Mouse (Mus musculus): ENCODE results near the gene Cog3. TPM values are rescaled to one million over a fixed set of nuclear protein-coding genes. Genes with fewer than 3 reads are reported as not detected.

The Cog3 gene
- polyA plus RNA-seq, 2 experiments: 6.9 to 7.8 TPM

GRCm38 (mm10) chr14:75732631-75733030 lies 21.7 kb downstream of the Cog3 start:
- no peak for TF ChIP-seq EP300 (IDR thresholded peaks at IDR 0.05; ENCODE audit: low read depth)
- TF ChIP-seq CTCF (IDR thresholded peaks at IDR 0.05; ENCODE audit: low read depth): no peak
- Histone ChIP-seq H3K4me2 (ENCODE audit: low read depth) (no peak overlapping the region), H3K27me3 (ENCODE audit: control insufficient read depth, insufficient read depth, low read length) (no peaks in the 10 kb centered on the region), H3K4me1 (replicated peaks; ENCODE audit: control insufficient read depth in 2 of 2, insufficient read depth in 2 of 2, low read length in 1 of 2) (no peaks in the 10 kb centered on the region; a peak in 1 of 4 replicates), H3K9ac (replicated peaks) (no peak overlapping the region), H3K36me3 (replicated peaks; ENCODE audit: control insufficient read depth, insufficient read depth, low read depth) (peaks cover 59% of the 10 kb centered on the region), H3K9me3 (ENCODE audit: control insufficient read depth, low read length) (no peaks in the 10 kb centered on the region), H3K4me3 (ENCODE audit: insufficient read depth in 1 of 2, low read depth in 2 of 2, low read length in 2 of 2) (no peak overlapping the region), H3K27ac (no peak overlapping the region)
- ATAC-seq (ENCODE audit: insufficient read depth) (no peak), DNase-seq (ENCODE audit: low read depth in 3 of 3, low spot score in 3 of 3) (no peak)
- WGBS (ENCODE audit: insufficient replicate concordance): 87% methylated on average over 7 of the region's 7 CpGs

GRCm38 (mm10) chr14:75731361-75731760 lies 23.0 kb downstream of the Cog3 start:
- no peaks in the 10 kb centered on the region for H3K27me3 ChIP-seq (ENCODE audit: control insufficient read depth, insufficient read depth, low read length)
- WGBS (ENCODE audit: insufficient replicate concordance): 54% methylated on average over 2 of the region's 2 CpGs
- H3K27ac ChIP-seq: no peak overlapping the region
- H3K4me2 ChIP-seq (ENCODE audit: low read depth): no peak overlapping the region
- no peak for ATAC-seq (ENCODE audit: insufficient read depth)
- H3K9me3 ChIP-seq (ENCODE audit: control insufficient read depth, low read length): no peaks in the 10 kb centered on the region
- peaks cover 49% of the 10 kb centered on the region for H3K36me3 ChIP-seq (replicated peaks; ENCODE audit: control insufficient read depth, insufficient read depth, low read depth)
- no peak for DNase-seq (ENCODE audit: low read depth in 3 of 3, low spot score in 3 of 3)
- H3K4me1 ChIP-seq (replicated peaks; ENCODE audit: control insufficient read depth in 2 of 2, insufficient read depth in 2 of 2, low read length in 1 of 2): no peaks in the 10 kb centered on the region; a peak in 1 of 4 replicates
- no peak overlapping the region for H3K4me3 ChIP-seq (ENCODE audit: insufficient read depth in 1 of 2, low read depth in 2 of 2, low read length in 2 of 2)
- no peak overlapping the region for H3K9ac ChIP-seq (replicated peaks)
- TF ChIP-seq EP300 (IDR thresholded peaks at IDR 0.05; ENCODE audit: low read depth) (no peak), CTCF (IDR thresholded peaks at IDR 0.05; ENCODE audit: low read depth) (no peak)

- Histone ChIP-seq H3K4me3 (ENCODE audit: insufficient read depth in 1 of 2, low read depth in 2 of 2, low read length in 2 of 2) (no peak overlapping the region), H3K4me1 (replicated peaks; ENCODE audit: control insufficient read depth in 2 of 2, insufficient read depth in 2 of 2, low read length in 1 of 2) (no peaks in the 10 kb centered on the region; a peak in 1 of 4 replicates), H3K27ac (no peak overlapping the region), H3K27me3 (ENCODE audit: control insufficient read depth, insufficient read depth, low read length) (no peaks in the 10 kb centered on the region), H3K36me3 (replicated peaks; ENCODE audit: control insufficient read depth, insufficient read depth, low read depth) (peaks cover 46% of the 10 kb centered on the region), H3K4me2 (ENCODE audit: low read depth) (no peak overlapping the region), H3K9me3 (ENCODE audit: control insufficient read depth, low read length) (no peaks in the 10 kb centered on the region), H3K9ac (replicated peaks) (no peak overlapping the region)
- DNase-seq (ENCODE audit: low read depth in 3 of 3, low spot score in 3 of 3): no peak
- TF ChIP-seq CTCF (IDR thresholded peaks at IDR 0.05; ENCODE audit: low read depth) (no peak), EP300 (IDR thresholded peaks at IDR 0.05; ENCODE audit: low read depth) (no peak)
- ATAC-seq (ENCODE audit: insufficient read depth): no peak
- WGBS (ENCODE audit: insufficient replicate concordance): 88% methylated on average over 5 of the region's 5 CpGs
Measured at GRCm38 (mm10) chr14:75728111-75728510, 26.2 kb downstream of the Cog3 start.

- Histone ChIP-seq H3K9me3 (ENCODE audit: control insufficient read depth, low read length) (no peaks in the 10 kb centered on the region), H3K4me1 (replicated peaks; ENCODE audit: control insufficient read depth in 2 of 2, insufficient read depth in 2 of 2, low read length in 1 of 2) (no peaks in the 10 kb centered on the region; a peak in 1 of 4 replicates), H3K4me2 (ENCODE audit: low read depth) (no peak overlapping the region), H3K4me3 (ENCODE audit: insufficient read depth in 1 of 2, low read depth in 2 of 2, low read length in 2 of 2) (no peak overlapping the region), H3K36me3 (replicated peaks; ENCODE audit: control insufficient read depth, insufficient read depth, low read depth) (peaks cover 39% of the 10 kb centered on the region), H3K9ac (replicated peaks) (no peak overlapping the region), H3K27me3 (ENCODE audit: control insufficient read depth, insufficient read depth, low read length) (no peaks in the 10 kb centered on the region), H3K27ac (no peak overlapping the region)
- 63% methylated on average over 4 of the region's 4 CpGs for WGBS (ENCODE audit: insufficient replicate concordance)
- no peak for TF ChIP-seq EP300 (IDR thresholded peaks at IDR 0.05; ENCODE audit: low read depth)
- TF ChIP-seq CTCF (IDR thresholded peaks at IDR 0.05; ENCODE audit: low read depth): peak; percentile 49
- no peak for ATAC-seq (ENCODE audit: insufficient read depth)
- no peak for DNase-seq (ENCODE audit: low read depth in 3 of 3, low spot score in 3 of 3)
Measured at GRCm38 (mm10) chr14:75727046-75727445, 27.3 kb downstream of the Cog3 start.

GRCm38 (mm10) chr14:75722816-75723215 lies 31.5 kb downstream of the Cog3 start:
- Histone ChIP-seq H3K4me3 (ENCODE audit: insufficient read depth in 1 of 2, low read depth in 2 of 2, low read length in 2 of 2) (no peak overlapping the region), H3K9me3 (ENCODE audit: control insufficient read depth, low read length) (no peaks in the 10 kb centered on the region), H3K4me1 (replicated peaks; ENCODE audit: control insufficient read depth in 2 of 2, insufficient read depth in 2 of 2, low read length in 1 of 2) (no peaks in the 10 kb centered on the region), H3K27ac (no peak overlapping the region), H3K9ac (replicated peaks) (no peak overlapping the region), H3K36me3 (replicated peaks; ENCODE audit: control insufficient read depth, insufficient read depth, low read depth) (peaks cover 35% of the 10 kb centered on the region), H3K4me2 (ENCODE audit: low read depth) (no peak overlapping the region), H3K27me3 (ENCODE audit: control insufficient read depth, insufficient read depth, low read length) (no peaks in the 10 kb centered on the region)
- no peak for DNase-seq (ENCODE audit: low read depth in 3 of 3, low spot score in 3 of 3)
- 89% methylated on average over 2 of the region's 2 CpGs for WGBS (ENCODE audit: insufficient replicate concordance)
- TF ChIP-seq CTCF (IDR thresholded peaks at IDR 0.05; ENCODE audit: low read depth) (no peak), EP300 (IDR thresholded peaks at IDR 0.05; ENCODE audit: low read depth) (no peak)
- ATAC-seq (ENCODE audit: insufficient read depth): no peak

Measured in liver, embryonic 14.5 days (tissue).